Mouse (Mus musculus) kidney, embryonic 16.5 days (tissue): Measurements from ENCODE around the gene Rsad1. TPM values are rescaled to one million over a fixed set of nuclear protein-coding genes. Genes with fewer than 3 reads are reported as not detected.

Experiments
- ATAC-seq: fragments of 200-750 bp; cut with Nextera tagmentation; 2 replicates; pipeline ENCODE4 v1.8.0; 2017; ENCODE audit warnings: moderate TSS enrichment; ENCODE audit not compliant: low FRiP score, low TSS enrichment
- H3K27ac ChIP-seq: fragments of 300-500 bp; sonication (generic); 2 replicates; pipeline ENCODE4 v1.5.1; 2014; ENCODE audit warnings: low read length
- H3K27me3 ChIP-seq: fragments of 300-500 bp; sonication (generic); 2 replicates; pipeline ENCODE4 v1.6.1; 2014; ENCODE audit warnings: low read length, control low read depth, mixed read lengths; ENCODE audit not compliant: insufficient read depth
- H3K36me3 ChIP-seq: fragments of 300-500 bp; sonication (generic); 2 replicates; pipeline ENCODE4 v1.6.1; 2014; ENCODE audit warnings: low read length, control low read depth, mixed read lengths; ENCODE audit not compliant: insufficient read depth
- H3K4me1 ChIP-seq: fragments of 300-500 bp; sonication (generic); 2 replicates; pipeline ENCODE4 v1.6.1; 2014; ENCODE audit warnings: low read length, control low read depth, mixed read lengths; ENCODE audit not compliant: insufficient read depth
- H3K4me2 ChIP-seq: fragments of 300-500 bp; sonication (generic); replicated peaks from 2 replicates; pipeline ENCODE4 v1.6.1; 2014; ENCODE audit warnings: low read depth, low read length
- H3K4me3 ChIP-seq: fragments of 300-500 bp; sonication (generic); 2 replicates; pipeline ENCODE4 v1.5.1; 2014; ENCODE audit warnings: mild to moderate bottlenecking, low read length
- H3K9ac ChIP-seq: fragments of 300-500 bp; sonication (generic); replicated peaks from 2 replicates; pipeline ENCODE4 v1.6.1; 2014; ENCODE audit warnings: low read length
- H3K9me3 ChIP-seq: fragments of 300-500 bp; sonication (generic); 2 replicates; pipeline ENCODE4 v1.6.1; 2016; ENCODE audit warnings: low read length, control low read depth
- WGBS: fragments of 180-500 bp; shearing (Covaris S2); extraction: QIAGEN DNeasy Blood & Tissue Kit; methylation state at CpG from one replicate; pipeline ENCODE4 v1.1.7; 2014; 5-methylcytosine and 5-hydroxymethylcytosine counted together
- polyA plus RNA-seq: library from polyadenylated mRNA; unstranded; fragments of >200 nt; fragmentation: Nextera tagmentation; extraction: Ambion mirVana; gene quantifications from 2 replicates; pipeline ENCODE4 v1.2.1, GENCODE M21; 2015

The Rsad1 gene
- polyA plus RNA-seq, 1 experiment from 2014 or later, result 4.3 TPM

DNA sequence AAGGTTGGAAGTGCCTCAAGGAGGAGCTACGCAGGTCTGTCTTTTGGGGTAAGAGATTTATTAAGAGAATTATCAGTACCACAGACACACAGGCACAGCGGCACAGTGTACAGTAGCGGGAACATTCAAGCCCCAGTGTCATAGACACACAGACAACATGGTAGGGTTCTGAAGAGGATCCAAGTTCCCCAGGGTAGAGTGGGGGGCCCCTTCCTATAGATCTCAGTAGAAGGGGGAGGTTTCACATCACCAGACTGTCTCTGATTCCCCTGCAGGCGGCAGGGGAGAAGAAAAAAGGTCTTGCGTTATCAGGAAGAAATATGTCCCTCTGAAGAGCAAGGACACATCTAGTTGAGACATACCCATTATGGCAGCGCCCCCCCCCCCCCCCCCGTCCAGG, 9.3 kb downstream of the Rsad1 start:
- Histone ChIP-seq H3K4me3 (no peak overlapping the region), H3K9me3 (no peaks in the 10 kb centered on the region), H3K9ac (no peak overlapping the region), H3K4me1 (peaks cover 20% of the 10 kb centered on the region), H3K27me3 (no peaks in the 10 kb centered on the region), H3K36me3 (0 out of 2 replicates have a peak, but pooled peaks cover 9% of the 10 kb centered on the region), H3K4me2 (no peak overlapping the region), H3K27ac (no peak overlapping the region)
- ATAC-seq, result no peak
- 77% methylated on average over 7 of the region's 7 CpGs for WGBS

DNA sequence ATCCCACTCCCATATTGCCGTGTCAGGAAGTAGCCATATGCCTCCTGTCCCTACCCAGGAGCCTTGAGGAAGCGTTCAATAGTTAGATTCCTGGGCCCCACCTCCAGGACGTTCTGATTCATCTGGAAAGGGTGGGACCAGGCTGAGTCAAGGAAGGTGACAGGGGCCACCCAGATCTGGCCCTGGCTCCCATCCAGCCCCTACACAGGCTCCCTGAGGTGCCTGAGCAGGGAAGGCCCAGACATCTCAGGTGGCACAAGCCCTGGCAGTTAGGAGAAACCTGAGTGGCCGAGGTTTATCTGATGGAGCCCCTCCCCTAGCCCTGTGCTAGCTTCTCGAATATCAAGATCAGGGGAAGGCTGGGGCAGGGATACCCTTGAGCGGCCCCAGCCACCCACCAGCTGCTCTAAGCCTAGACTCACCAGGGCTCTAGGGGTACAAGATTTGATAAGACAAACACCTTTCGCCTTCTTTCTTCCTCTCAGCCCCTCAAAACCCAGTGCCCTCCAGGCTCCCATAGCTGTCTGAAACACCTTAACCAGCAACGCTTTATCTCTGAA, 10.2 kb downstream of the Rsad1 start:
- peak; percentile 69 for ATAC-seq
- no peak overlapping the region for H3K9ac ChIP-seq
- H3K36me3 ChIP-seq, result 0 out of 2 replicates have a peak, but pooled peaks cover 9% of the 10 kb centered on the region
- no peak overlapping the region for H3K4me3 ChIP-seq
- H3K4me1 ChIP-seq, result peaks cover 14% of the 10 kb centered on the region
- H3K27ac ChIP-seq, result no peak overlapping the region
- no peaks in the 10 kb centered on the region for H3K9me3 ChIP-seq
- WGBS, result 46% methylated on average over 8 of the region's 8 CpGs
- no peaks in the 10 kb centered on the region for H3K27me3 ChIP-seq
- no peak overlapping the region for H3K4me2 ChIP-seq

DNA sequence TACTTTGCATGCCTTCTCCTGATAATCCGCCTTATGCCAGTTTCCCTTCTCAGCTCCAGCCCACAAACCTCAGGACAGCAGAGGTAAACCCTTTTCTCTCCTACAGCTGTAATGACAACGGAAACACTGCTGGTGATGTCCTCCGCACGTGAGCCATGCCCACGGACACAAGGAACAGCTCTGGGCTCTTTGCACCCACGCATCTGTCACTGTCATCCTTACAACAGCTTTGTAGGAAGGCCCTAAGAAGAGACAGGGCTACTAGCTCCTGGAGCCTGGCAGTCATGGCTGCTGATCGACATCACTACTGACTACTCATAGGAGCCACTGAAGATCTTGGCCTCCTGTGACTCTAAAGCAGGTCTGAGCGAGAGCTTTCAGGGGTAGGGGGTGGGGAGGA, 15.9 kb downstream of the Rsad1 start:
- no peak overlapping the region for H3K27ac ChIP-seq
- no peaks in the 10 kb centered on the region for H3K9me3 ChIP-seq
- H3K9ac ChIP-seq, result no peak overlapping the region
- H3K4me1 ChIP-seq, result peaks cover 13% of the 10 kb centered on the region
- no peak for ATAC-seq
- 66% methylated on average over 8 of the region's 8 CpGs for WGBS
- H3K36me3 ChIP-seq, result no peaks in the 10 kb centered on the region
- H3K4me2 ChIP-seq, result no peak overlapping the region
- H3K27me3 ChIP-seq, result no peaks in the 10 kb centered on the region
- no peak overlapping the region for H3K4me3 ChIP-seq

DNA sequence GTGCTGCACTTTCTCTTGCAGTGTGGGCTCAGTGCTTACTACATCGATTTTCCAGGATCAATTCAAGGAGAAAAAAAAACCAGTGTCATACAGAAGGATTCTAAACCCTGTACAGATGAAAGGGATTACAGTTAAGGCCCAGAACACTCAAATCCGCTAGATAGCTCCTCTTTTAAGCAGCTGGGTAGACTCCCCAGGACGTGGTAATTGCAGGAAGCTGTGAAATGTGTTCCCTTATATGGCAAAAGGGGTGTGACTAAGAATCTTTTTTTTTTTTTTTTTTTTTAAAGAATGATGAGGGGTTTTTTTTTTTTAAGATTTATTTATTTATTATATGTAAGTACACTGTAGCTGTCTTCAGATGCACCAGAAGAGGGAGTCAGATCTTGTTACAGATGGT, 20.2 kb downstream of the Rsad1 start:
- no peak overlapping the region for H3K4me3 ChIP-seq
- H3K36me3 ChIP-seq, result no peaks in the 10 kb centered on the region
- no peaks in the 10 kb centered on the region for H3K27me3 ChIP-seq
- no peak overlapping the region for H3K27ac ChIP-seq
- peaks cover 24% of the 10 kb centered on the region for H3K4me1 ChIP-seq
- H3K9ac ChIP-seq, result no peak overlapping the region
- H3K4me2 ChIP-seq, result no peak overlapping the region
- H3K9me3 ChIP-seq, result no peaks in the 10 kb centered on the region
- no peak for ATAC-seq
- WGBS, result 48% methylated on average over 3 of the region's 3 CpGs

DNA sequence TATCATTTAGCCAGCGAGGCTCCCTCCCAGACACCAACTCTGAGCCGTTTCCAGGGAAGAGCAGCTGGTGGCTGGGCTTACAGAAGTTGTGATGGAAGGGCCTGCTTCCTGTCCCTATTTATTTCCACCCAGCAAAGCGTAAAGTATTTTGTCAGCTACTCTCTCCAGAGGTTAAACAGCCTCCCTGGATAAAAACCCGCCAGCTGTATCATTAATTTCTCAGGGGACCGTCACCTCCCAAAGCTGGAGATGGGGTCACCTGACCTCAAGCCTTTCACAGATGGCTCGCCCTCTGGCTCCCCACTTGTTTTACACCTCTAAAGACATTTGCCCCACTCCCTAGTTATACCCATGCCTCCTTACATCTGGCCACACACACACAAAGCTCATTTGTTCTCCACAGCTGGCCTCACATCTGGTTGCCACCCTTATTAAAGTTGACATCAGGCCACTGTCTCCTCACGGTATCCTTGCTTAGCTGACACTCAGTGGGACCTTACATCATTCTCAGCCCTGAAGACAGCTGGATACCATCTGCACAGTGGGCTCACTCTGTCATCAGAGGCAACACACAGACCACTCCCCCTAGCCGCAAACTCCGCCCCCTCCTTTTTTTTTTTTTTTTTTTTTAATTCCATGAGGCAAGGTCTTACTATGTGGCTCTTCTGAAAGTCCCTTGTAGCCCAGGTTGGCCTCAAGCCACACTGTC, 22.7 kb downstream of the Rsad1 start:
- H3K36me3 ChIP-seq, result no peaks in the 10 kb centered on the region
- WGBS, result 23% methylated on average over 9 of the region's 9 CpGs
- H3K4me3 ChIP-seq, result no peak overlapping the region
- H3K4me1 ChIP-seq, result peaks cover 34% of the 10 kb centered on the region
- peak overlapping the region; percentile 39; the same call in 1 of the 2 replicates for H3K27ac ChIP-seq
- H3K9ac ChIP-seq, result no peak overlapping the region
- no peak overlapping the region for H3K4me2 ChIP-seq
- H3K27me3 ChIP-seq, result no peaks in the 10 kb centered on the region
- peak; percentile 66 for ATAC-seq
- no peaks in the 10 kb centered on the region for H3K9me3 ChIP-seq

DNA sequence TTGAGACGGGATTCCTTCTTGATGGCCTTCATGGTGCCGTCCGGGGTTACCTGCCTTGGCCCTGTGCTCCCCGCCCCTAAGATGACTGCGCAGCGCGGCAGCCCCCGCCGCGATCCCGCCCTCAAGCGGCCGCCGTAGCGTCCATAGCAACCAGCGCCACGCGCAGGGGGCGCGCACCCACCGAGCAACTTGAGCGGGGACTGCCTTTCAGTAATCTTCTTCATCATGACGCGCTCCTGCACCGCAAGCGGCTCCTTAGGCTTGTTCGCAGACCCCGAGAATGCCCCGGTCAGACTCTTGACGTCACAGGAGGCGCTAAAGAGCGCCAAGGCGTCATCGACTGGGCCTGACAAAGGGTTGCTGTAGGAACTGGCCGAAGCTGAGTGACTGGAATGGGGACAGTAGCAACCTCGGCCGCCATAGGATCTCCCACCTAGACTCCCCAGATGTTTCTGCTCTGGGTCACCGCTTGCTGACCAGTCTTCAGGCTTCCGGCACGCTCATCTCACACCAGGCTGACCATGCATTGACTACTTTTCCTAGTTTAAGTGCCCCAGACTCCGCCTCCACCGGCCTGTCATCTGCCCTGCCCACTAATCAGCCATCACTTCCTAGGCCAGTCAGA, 27.7 kb downstream of the Rsad1 start, which contains the start of gene Mycbpap:
Gene Mycbpap, minus strand, starts transcription at position 524 of the 625 bp plus-strand sequence.
- Histone ChIP-seq H3K4me3 (peak within 1 kb of the TSS; percentile 58), H3K4me1 (peaks cover 52% of the 10 kb centered on the region), H3K27me3 (no peaks in the 10 kb centered on the region), H3K27ac (peak within 1 kb of the TSS; percentile 50; the same call in 1 of the 2 replicates), H3K9me3 (no peaks in the 10 kb centered on the region), H3K9ac (peak within 1 kb of the TSS; percentile 73), H3K36me3 (no peaks in the 10 kb centered on the region), H3K4me2 (peak within 1 kb of the TSS; percentile 94)
- under 1% methylated on average over 42 of the region's 42 CpGs for WGBS
- ATAC-seq, result peak; percentile 70

DNA sequence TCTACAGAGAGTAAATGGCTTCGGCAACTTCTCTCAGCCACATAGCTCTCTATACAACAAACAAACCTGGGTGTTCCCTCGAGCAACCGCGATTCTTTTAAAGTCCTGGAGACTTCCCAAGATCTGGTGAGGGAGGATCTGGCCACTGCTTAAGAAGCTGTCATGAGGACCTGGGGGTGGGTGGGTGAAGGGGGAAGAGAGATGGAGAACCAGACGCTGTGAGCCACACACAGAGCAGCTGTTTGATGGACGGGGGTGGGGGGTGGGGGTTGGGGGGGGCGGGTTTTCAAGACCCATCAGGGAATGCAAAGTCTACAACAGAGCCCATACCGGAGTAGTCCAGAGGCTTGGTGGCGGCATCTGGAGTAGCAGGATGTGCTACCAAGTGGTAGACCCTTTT, 35.6 kb downstream of the Rsad1 start:
- H3K4me3 ChIP-seq, result no peak overlapping the region
- peaks cover 18% of the 10 kb centered on the region for H3K4me1 ChIP-seq
- H3K9me3 ChIP-seq, result peaks cover 10% of the 10 kb centered on the region; the same call in 1 of the 2 replicates
- no peak overlapping the region for H3K27ac ChIP-seq
- no peak overlapping the region for H3K4me2 ChIP-seq
- ATAC-seq, result no peak
- WGBS, result 52% methylated on average over 9 of the region's 9 CpGs
- no peaks in the 10 kb centered on the region for H3K27me3 ChIP-seq
- no peaks in the 10 kb centered on the region for H3K36me3 ChIP-seq
- H3K9ac ChIP-seq, result no peak overlapping the region

DNA sequence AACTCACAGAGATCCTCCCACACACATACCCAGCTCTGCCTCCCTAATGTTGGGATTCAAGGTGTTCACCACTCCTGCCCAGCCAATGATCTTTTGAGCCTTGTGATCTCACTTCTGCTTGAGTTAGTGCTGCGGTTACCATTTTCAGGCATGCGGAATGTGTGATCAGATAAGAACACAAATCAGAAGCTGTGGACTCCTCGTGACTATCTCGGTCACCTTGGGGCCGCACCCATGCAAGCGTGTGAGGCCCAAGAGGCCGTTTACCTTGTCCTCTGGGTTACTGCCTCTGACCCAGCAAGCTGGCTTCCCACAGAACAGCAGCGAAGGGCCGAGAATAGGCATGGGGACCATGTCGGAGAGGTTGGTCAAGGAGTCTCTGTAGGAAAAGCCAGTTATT, 40.1 kb downstream of the Rsad1 start:
- Histone ChIP-seq H3K4me1 (peaks cover 14% of the 10 kb centered on the region), H3K27me3 (no peaks in the 10 kb centered on the region), H3K36me3 (no peaks in the 10 kb centered on the region), H3K4me3 (no peak overlapping the region), H3K9ac (no peak overlapping the region), H3K27ac (peak overlapping the region; percentile 63), H3K9me3 (peaks cover 10% of the 10 kb centered on the region; the same call in 1 of the 2 replicates), H3K4me2 (no peak overlapping the region)
- whole genome bisulfite sequencing, result 72% methylated on average over 10 of the region's 10 CpGs
- ATAC-seq, result peak; percentile 47; the same call in 1 of the 2 replicates

DNA sequence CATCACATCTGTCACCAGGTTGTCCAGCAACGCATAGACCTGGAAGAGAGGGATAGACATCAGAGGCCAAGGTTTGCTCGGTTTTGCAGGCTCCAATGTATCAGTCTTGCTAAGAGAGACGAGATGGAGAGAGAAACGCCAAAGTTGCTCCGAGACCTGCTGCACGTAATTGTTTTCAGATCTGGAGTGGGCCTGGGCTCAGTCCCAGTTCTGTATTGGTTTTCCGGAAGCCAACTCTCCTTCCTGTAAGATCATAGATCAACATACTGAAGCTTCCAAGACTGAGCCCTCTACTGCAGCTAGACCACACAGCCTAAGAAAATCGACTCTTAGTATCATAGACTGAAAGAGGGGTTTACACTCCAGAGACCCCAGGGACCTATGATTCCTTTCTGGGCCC, 47.6 kb downstream of the Rsad1 start:
- Histone ChIP-seq H3K9me3 (no peaks in the 10 kb centered on the region), H3K9ac (no peak overlapping the region), H3K4me3 (no peak overlapping the region), H3K4me1 (peaks cover 43% of the 10 kb centered on the region), H3K4me2 (no peak overlapping the region), H3K27me3 (no peaks in the 10 kb centered on the region), H3K36me3 (no peaks in the 10 kb centered on the region), H3K27ac (no peak overlapping the region)
- 84% methylated on average over 8 of the region's 8 CpGs for WGBS
- no peak for ATAC-seq

DNA sequence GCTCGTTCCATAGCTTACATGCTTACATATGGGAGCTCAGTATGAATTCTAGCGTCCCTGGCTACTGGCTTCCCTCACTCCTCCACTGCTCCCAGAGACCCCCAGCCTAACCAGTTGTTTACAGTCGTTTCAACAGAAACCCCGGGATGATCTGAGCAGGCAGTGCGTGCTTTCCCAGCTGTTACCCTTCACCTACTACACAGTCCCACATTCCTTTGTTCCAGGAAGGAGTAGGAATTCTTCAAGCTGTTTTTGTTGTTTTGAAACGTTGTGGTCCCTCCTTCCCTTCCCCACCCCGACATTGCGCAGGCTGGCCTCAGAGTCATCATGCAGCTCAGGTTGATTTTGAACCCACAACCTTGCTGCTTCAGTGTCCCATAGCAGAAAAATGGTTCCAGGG, 48.7 kb downstream of the Rsad1 start:
- peak overlapping the region; percentile 51 for H3K4me3 ChIP-seq
- peak overlapping the region; percentile 56 for H3K4me2 ChIP-seq
- peaks cover 4% of the 10 kb centered on the region; the same call in 1 of the 2 replicates for H3K36me3 ChIP-seq
- H3K27ac ChIP-seq, result peak overlapping the region; percentile 94
- H3K9ac ChIP-seq, result peak overlapping the region; percentile 72
- 19% methylated on average over 8 of the region's 8 CpGs for WGBS
- H3K4me1 ChIP-seq, result peaks cover 53% of the 10 kb centered on the region
- peak; percentile 7; the same call in 1 of the 2 replicates for ATAC-seq
- H3K27me3 ChIP-seq, result no peaks in the 10 kb centered on the region
- no peaks in the 10 kb centered on the region for H3K9me3 ChIP-seq
